Mouse (Mus musculus) hindbrain, embryonic 14.5 days (tissue): ENCODE results near the gene Ranbp9. TPM values are rescaled to one million over a fixed set of nuclear protein-coding genes. Genes with fewer than 3 reads are reported as not detected.

ENCODE experiments used
- ATAC-seq: fragments of 200-750 bp; cut with Nextera tagmentation; 2 replicates; pipeline ENCODE4 v1.8.0; 2017; ENCODE audit warnings: moderate number of reproducible peaks, mild to moderate bottlenecking, moderate TSS enrichment, moderate library complexity; ENCODE audit not compliant: low FRiP score
- DNase-seq: peaks from one replicate; pipeline ENCODE4 v3.0.0-alpha.2; 2015; ENCODE audit warnings: low spot score
- H3K27ac ChIP-seq: fragments of 300-500 bp; sonication (generic); 2 replicates; pipeline ENCODE4 v1.5.1; 2014; ENCODE audit warnings: mild to moderate bottlenecking, moderate library complexity
- H3K27me3 ChIP-seq: fragments of 300-500 bp; sonication (generic); 2 replicates; pipeline ENCODE4 v1.6.1; 2014; ENCODE audit warnings: mild to moderate bottlenecking, low read length, mixed read lengths; ENCODE audit not compliant: control insufficient read depth, insufficient read depth
- H3K36me3 ChIP-seq: fragments of 300-500 bp; sonication (generic); replicated peaks from 2 replicates; pipeline ENCODE4 v1.6.1; 2014; ENCODE audit not compliant: control insufficient read depth, insufficient read depth
- H3K4me1 ChIP-seq: fragments of 300-500 bp; sonication (generic); replicated peaks from 2 replicates; pipeline ENCODE4 v1.6.1; 2014; ENCODE audit warnings: antibody characterized with exemption, low read length, mixed read lengths; ENCODE audit not compliant: control insufficient read depth, insufficient read depth
- H3K4me2 ChIP-seq: fragments of 300-500 bp; sonication (generic); replicated peaks from 2 replicates; pipeline ENCODE4 v1.6.1; 2014; ENCODE audit warnings: mild to moderate bottlenecking, moderate library complexity
- H3K4me3 ChIP-seq: fragments of 300-500 bp; sonication (generic); replicated peaks from 2 replicates; pipeline ENCODE4 v1.5.1; 2014; ENCODE audit warnings: mild to moderate bottlenecking, low read length
- H3K9ac ChIP-seq: fragments of 300-500 bp; sonication (generic); 2 replicates; pipeline ENCODE4 v1.6.1; 2014
- H3K9me3 ChIP-seq: fragments of 300-500 bp; sonication (generic); 2 replicates; pipeline ENCODE4 v1.6.1; 2016; ENCODE audit warnings: low read length; ENCODE audit not compliant: control insufficient read depth
- WGBS: fragments of 180-500 bp; shearing (Covaris S2); extraction: QIAGEN DNeasy Blood & Tissue Kit; methylation state at CpG from one replicate; pipeline ENCODE4 v1.1.7; 2014; 5-methylcytosine and 5-hydroxymethylcytosine counted together
- polyA plus RNA-seq: library from polyadenylated mRNA; unstranded; fragments of >200 nt; fragmentation: Nextera tagmentation; extraction: Ambion mirVana; gene quantifications from 2 replicates; pipeline ENCODE4 v1.2.1, GENCODE M21; 2014

Ranbp9 gene
- polyA plus RNA-seq, 1 experiment from 2014 or later: 16.8 TPM

- WGBS: 56% methylated on average over 14 of the region's 14 CpGs
- H3K4me1 ChIP-seq: peaks cover 10% of the 10 kb centered on the region
- no peak overlapping the region for H3K4me3 ChIP-seq
- DNase-seq (no peak), ATAC-seq (no peak; the same call in 1 of the 2 replicates)
- no peaks in the 10 kb centered on the region for H3K27me3 ChIP-seq
- no peak overlapping the region; the same call in 1 of the 2 replicates for H3K9ac ChIP-seq
- H3K9me3 ChIP-seq: no peaks in the 10 kb centered on the region
- no peak overlapping the region for H3K27ac ChIP-seq
- no peaks in the 10 kb centered on the region for H3K36me3 ChIP-seq
- no peak overlapping the region for H3K4me2 ChIP-seq
Measured at GRCm38 (mm10) chr13:43498849-43499248, 17.8 kb upstream of the Ranbp9 start.

DNA sequence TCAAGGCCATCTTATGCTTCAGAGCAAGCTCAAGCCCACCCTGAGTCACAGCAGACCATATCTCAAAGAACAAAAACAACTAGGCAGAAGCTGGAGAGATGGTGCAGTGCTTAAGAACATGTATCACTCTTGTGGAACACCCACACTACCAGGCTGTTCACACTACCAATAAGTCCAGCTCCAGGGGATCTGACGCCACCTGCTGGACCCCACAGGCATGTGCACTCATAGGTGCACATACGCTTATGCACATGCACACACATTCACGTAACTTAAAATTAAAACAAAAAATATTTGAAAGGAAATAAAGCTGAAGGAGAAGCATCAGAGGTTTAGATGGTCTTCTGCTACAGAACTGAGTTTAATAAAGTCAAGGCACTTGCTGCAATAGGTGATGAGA is 16.7 kb upstream of the Ranbp9 start:
- DNase-seq (no peak), ATAC-seq (no peak)
- H3K36me3 ChIP-seq: no peaks in the 10 kb centered on the region
- no peak overlapping the region for H3K4me3 ChIP-seq
- H3K4me1 ChIP-seq: no peaks in the 10 kb centered on the region; the same call in 1 of the 2 replicates
- H3K27ac ChIP-seq: no peak overlapping the region
- H3K9ac ChIP-seq: no peak overlapping the region
- no peaks in the 10 kb centered on the region for H3K9me3 ChIP-seq
- WGBS: 99% methylated on average over 3 of the region's 3 CpGs
- no peaks in the 10 kb centered on the region for H3K27me3 ChIP-seq
- no peak overlapping the region for H3K4me2 ChIP-seq

GRCm38 (mm10) chr13:43496660-43497059 is 15.6 kb upstream of the Ranbp9 start:
- 16% methylated on average over 2 of the region's 2 CpGs for WGBS
- ATAC-seq: no peak
- Histone ChIP-seq H3K4me3 (no peak overlapping the region), H3K9ac (no peak overlapping the region), H3K9me3 (no peaks in the 10 kb centered on the region), H3K36me3 (no peaks in the 10 kb centered on the region), H3K4me1 (0 out of 2 replicates have a peak, but pooled peaks cover 5% of the 10 kb centered on the region), H3K27ac (no peak overlapping the region), H3K27me3 (no peaks in the 10 kb centered on the region), H3K4me2 (no peak overlapping the region)
- no peak for DNase-seq

- Histone ChIP-seq H3K27me3 (no peaks in the 10 kb centered on the region), H3K4me3 (no peak overlapping the region), H3K4me1 (0 out of 2 replicates have a peak, but pooled peaks cover 5% of the 10 kb centered on the region), H3K9me3 (no peaks in the 10 kb centered on the region), H3K27ac (no peak overlapping the region), H3K4me2 (no peak overlapping the region), H3K9ac (no peak overlapping the region), H3K36me3 (no peaks in the 10 kb centered on the region)
- 90% methylated on average over 7 of the region's 7 CpGs for WGBS
- no peak for DNase-seq
- no peak for ATAC-seq
Measured at GRCm38 (mm10) chr13:43495645-43496044, 14.6 kb upstream of the Ranbp9 start.

- no peaks in the 10 kb centered on the region for H3K36me3 ChIP-seq
- peak overlapping the region; percentile 9; the same call in 1 of the 2 replicates for H3K27ac ChIP-seq
- H3K4me1 ChIP-seq: 0 out of 2 replicates have a peak, but pooled peaks cover 5% of the 10 kb centered on the region
- H3K4me2 ChIP-seq: no peak overlapping the region
- H3K4me3 ChIP-seq: no peak overlapping the region
- H3K9me3 ChIP-seq: no peaks in the 10 kb centered on the region
- 92% methylated on average over 7 of the region's 7 CpGs for WGBS
- no peak overlapping the region for H3K9ac ChIP-seq
- no peak for ATAC-seq
- no peaks in the 10 kb centered on the region for H3K27me3 ChIP-seq
- no peak for DNase-seq
Measured at GRCm38 (mm10) chr13:43493725-43494124, 12.6 kb upstream of the Ranbp9 start.

DNA sequence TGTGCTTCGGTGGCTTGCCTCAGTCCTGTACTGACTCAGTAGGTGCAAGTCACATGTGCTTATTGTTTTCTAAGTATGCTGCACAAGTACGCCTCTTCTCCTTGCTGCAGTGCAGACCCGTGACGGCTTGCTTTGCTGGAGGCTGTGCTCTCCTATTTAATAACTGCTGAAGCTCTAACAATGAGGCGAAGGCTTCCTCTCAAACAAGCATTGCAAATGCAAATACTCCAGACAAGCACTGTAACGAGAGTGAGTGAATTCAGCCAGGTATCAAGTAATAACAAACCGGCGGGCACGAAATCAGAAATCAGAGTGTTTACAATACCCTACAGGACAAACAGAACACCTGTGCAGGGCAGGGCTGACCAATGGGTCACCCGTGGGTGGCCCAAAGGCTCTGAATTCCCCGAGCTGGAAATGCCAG is 12.0 kb upstream of the Ranbp9 start:
- Histone ChIP-seq H3K4me2 (no peak overlapping the region), H3K36me3 (no peaks in the 10 kb centered on the region), H3K4me1 (0 out of 2 replicates have a peak, but pooled peaks cover 5% of the 10 kb centered on the region), H3K9me3 (no peaks in the 10 kb centered on the region), H3K9ac (no peak overlapping the region), H3K27me3 (no peaks in the 10 kb centered on the region), H3K27ac (peak overlapping the region; percentile 9; the same call in 1 of the 2 replicates), H3K4me3 (no peak overlapping the region)
- ATAC-seq: peak; percentile 77; the same call in 1 of the 2 replicates
- DNase-seq: no peak
- WGBS: 58% methylated on average over 11 of the region's 11 CpGs

DNA sequence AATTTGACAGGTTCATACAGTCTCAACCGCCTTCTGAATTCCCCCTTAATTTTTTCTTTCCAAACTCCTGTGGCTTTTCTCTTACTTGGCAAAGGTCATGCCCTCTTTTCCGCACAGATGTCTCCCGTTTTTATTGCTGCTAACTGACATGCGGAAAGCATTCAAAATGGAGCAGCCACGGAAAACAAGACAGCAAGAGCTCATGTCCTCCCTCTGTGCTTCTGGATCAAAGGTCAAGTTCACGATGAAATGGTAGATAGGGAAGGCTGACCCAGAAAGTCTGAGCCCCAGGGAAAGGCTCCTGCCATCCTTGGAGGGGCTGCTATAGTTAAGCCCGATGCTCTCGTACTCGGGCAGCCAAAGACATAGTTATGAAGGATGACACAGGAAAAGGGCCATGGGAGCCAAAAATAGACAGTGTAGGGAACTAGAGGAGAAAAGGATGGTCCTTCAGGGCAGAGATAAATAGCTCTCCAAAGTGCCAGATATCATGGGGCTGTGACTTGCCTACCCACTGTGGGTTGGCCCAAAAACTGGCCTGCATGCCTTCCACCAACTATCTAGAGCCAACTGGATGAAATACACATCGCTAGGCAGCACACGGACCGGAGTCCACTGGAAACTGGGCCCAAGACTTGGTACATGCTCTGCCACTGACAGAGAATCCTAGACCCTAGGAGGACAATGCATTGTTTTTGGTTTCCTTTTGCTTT is 5.6 kb upstream of the Ranbp9 start:
- DNase-seq: no peak
- no peak for ATAC-seq
- no peak overlapping the region for H3K4me2 ChIP-seq
- H3K9me3 ChIP-seq: no peaks in the 10 kb centered on the region
- no peak overlapping the region for H3K9ac ChIP-seq
- no peaks in the 10 kb centered on the region for H3K36me3 ChIP-seq
- no peak overlapping the region for H3K4me3 ChIP-seq
- no peaks in the 10 kb centered on the region for H3K27me3 ChIP-seq
- no peak overlapping the region for H3K27ac ChIP-seq
- 53% methylated on average over 12 of the region's 12 CpGs for WGBS
- 0 out of 2 replicates have a peak, but pooled peaks cover 6% of the 10 kb centered on the region for H3K4me1 ChIP-seq

GRCm38 (mm10) chr13:43485278-43485976 is 4.3 kb upstream of the Ranbp9 start:
- Histone ChIP-seq H3K27ac (no peak overlapping the region), H3K4me2 (no peak overlapping the region), H3K4me3 (no peak overlapping the region), H3K4me1 (0 out of 2 replicates have a peak, but pooled peaks cover 7% of the 10 kb centered on the region), H3K9ac (no peak overlapping the region), H3K27me3 (no peaks in the 10 kb centered on the region), H3K9me3 (no peaks in the 10 kb centered on the region), H3K36me3 (no peaks in the 10 kb centered on the region)
- DNase-seq (no peak), ATAC-seq (no peak)
- 97% methylated on average over 5 of the region's 5 CpGs for WGBS

DNA sequence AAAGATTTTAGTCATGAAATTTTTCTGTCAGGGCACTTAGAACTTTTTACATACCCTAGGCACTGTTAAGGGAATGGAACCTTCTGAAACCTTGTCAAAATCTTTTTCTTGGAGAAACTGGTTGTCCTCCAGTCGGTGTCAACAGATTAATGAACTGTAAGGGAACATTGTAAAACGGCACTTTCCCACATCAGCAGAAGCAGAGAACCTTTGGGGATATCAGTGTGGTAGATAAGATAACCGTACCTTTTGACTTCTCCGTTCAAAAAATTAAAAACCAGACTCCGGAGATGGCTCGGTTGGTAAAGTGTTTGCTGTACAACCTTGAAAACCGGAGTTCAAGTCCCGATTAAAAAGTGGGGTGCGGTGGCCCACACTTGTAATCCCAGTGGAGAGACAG is 1.7 kb upstream of the Ranbp9 start:
- no peak for DNase-seq
- ATAC-seq: no peak
- WGBS: 95% methylated on average over 9 of the region's 9 CpGs
- H3K4me2 ChIP-seq: no peak overlapping the region
- no peaks in the 10 kb centered on the region for H3K27me3 ChIP-seq
- no peak overlapping the region for H3K27ac ChIP-seq
- no peak overlapping the region for H3K9ac ChIP-seq
- H3K36me3 ChIP-seq: no peaks in the 10 kb centered on the region
- H3K9me3 ChIP-seq: no peaks in the 10 kb centered on the region
- H3K4me1 ChIP-seq: peaks cover 21% of the 10 kb centered on the region
- H3K4me3 ChIP-seq: no peak overlapping the region
